Mouse (Mus musculus): ENCODE data around the gene Dhrs1. TPM values are rescaled to one million over a fixed set of nuclear protein-coding genes. Genes with fewer than 3 reads are reported as not detected.

Dhrs1 gene
- polyA plus RNA-seq, 1 experiment from 2014 or later, result 87.3 TPM

DNA sequence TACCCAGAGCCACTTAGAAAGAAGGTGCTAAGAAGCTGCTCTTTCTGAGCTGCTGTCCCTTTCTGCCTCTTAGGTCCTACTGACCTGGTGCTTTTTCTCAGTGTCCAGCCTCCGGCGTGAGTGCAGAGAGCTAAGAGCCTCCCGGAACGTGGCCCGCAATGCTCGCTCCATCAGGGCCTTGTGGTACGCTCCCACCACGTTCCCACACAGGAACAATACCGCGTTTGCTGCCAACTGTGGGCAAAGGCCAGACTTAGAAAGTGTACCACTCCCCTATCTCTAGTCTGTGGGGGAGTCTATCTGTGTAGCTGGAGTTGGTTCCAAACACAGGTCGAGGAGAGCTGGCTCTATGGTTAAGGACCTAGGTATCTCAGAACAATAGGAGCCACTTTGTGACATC, 35.2 kb upstream of the Dhrs1 start:
- in situ Hi-C loops (cut with MboI; ENCODE audit: low pct_unique_long_range_greater_than_20kb), result no loop called here
- ATAC-seq (no peak), DNase-seq (ENCODE audit: low read depth, low spot score) (no peak)
- peaks cover 32% of the 10 kb centered on the region for H3K27me3 ChIP-seq
- ChIA-PET CTCF (interaction anchor here (1.1 to 2.3 kb wide), 11 partner anchors 11 to 108 kb away, joined by 3 to 14 read pairs (median 5); no protein-coding TSS in a partner anchor), POLR2A (no interaction called here)
- TF ChIP-seq CTCF (IDR thresholded peaks at IDR 0.05), result no peak

DNA sequence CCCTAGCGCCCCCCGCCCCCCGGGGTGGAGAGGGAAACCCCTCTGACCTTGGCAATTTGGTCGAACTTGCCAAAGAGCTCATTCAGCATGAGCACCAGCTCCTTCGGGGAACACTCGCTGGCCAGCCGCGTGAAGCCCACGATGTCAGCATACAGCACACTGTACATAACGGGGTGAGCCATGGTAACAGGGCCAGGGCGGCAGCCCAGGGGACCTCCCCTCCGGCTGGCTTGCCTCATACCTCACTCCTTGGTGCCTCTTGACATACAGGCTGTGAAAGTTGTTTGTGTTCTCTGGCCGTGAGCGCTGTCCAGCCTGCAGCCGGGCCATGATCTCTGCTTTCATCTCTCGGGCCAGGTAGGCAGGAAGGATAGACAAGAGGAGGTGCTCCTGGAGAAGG, 34.2 kb upstream of the Dhrs1 start:
- in situ Hi-C loops (cut with MboI; ENCODE audit: low pct_unique_long_range_greater_than_20kb), result loop anchor here (5.0 kb wide), 1 partner anchor 88 kb away; no protein-coding TSS in a partner anchor
- POLR2A ChIA-PET, result no interaction called here
- CTCF ChIA-PET, result interaction anchor here (1.0 to 1.4 kb wide), 3 partner anchors 12 to 88 kb away, joined by 3 read pairs; no protein-coding TSS in a partner anchor
- ATAC-seq, result no peak
- H3K27me3 ChIP-seq, result peaks cover 26% of the 10 kb centered on the region
- no peak for DNase-seq (ENCODE audit: low read depth, low spot score)
- TF ChIP-seq CTCF (IDR thresholded peaks at IDR 0.05), result no peak

DNA sequence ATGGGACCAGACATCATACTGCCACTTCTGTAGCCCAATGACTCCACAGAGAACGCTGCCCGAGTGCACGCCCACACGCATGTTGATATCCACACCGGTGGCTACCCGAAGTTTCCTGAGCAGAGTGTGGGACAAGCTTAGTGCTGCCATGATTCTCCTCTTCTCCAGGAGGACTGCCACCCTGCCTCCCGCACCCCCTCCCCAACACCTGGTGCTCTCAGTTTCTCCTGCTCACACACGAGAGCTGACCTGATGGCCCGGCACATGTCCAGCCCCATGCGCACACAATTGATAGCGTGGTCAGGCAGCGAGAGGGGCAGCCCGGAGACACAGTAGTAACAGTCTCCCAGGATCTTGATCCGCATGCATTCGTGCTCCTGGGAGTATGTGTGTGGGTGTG, 33.2 kb upstream of the Dhrs1 start:
- DNase-seq (ENCODE audit: low read depth, low spot score) (no peak), ATAC-seq (no peak)
- peaks cover 31% of the 10 kb centered on the region for H3K27me3 ChIP-seq
- POLR2A ChIA-PET, result no interaction called here
- CTCF ChIA-PET, result interaction anchor here (1.0 to 2.0 kb wide), 3 partner anchors 9 to 95 kb away, joined by 3 to 5 read pairs (median 3); no protein-coding TSS in a partner anchor
- no peak for TF ChIP-seq CTCF (IDR thresholded peaks at IDR 0.05)
- in situ Hi-C loops (cut with MboI; ENCODE audit: low pct_unique_long_range_greater_than_20kb), result loop anchor here (5.0 kb wide), 1 partner anchor 89 kb away; no protein-coding TSS in a partner anchor

DNA sequence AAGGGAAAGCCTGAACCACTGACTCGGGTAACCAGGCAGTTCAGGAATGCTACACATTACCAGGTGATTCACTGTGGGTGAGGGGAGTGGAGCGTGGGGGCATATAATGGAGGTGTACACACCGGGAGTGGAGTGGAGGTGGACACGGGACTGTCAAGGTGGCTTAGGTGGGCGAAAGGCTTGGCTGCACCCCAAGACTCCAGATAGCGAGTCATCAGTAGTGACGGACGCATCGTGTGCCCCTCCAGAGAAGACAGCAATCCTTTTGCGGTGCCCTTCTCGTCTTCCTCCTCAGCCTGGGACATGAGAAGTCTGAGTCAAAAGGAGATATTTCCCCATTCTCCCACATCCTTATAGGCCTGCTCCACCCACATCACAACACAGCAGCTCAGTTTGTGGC, 32.3 kb upstream of the Dhrs1 start:
- peaks cover 31% of the 10 kb centered on the region for H3K27me3 ChIP-seq
- ChIA-PET POLR2A (no interaction called here), CTCF (interaction anchor here (1.1 to 2.0 kb wide), 2 partner anchors 8 to 96 kb away, joined by 3 to 5 read pairs; no protein-coding TSS in a partner anchor)
- DNase-seq (ENCODE audit: low read depth, low spot score) (no peak), ATAC-seq (no peak)
- in situ Hi-C loops (cut with MboI; ENCODE audit: low pct_unique_long_range_greater_than_20kb), result loop anchor here (5.0 kb wide), 1 partner anchor 89 kb away; no protein-coding TSS in a partner anchor
- TF ChIP-seq CTCF (IDR thresholded peaks at IDR 0.05), result no peak

DNA sequence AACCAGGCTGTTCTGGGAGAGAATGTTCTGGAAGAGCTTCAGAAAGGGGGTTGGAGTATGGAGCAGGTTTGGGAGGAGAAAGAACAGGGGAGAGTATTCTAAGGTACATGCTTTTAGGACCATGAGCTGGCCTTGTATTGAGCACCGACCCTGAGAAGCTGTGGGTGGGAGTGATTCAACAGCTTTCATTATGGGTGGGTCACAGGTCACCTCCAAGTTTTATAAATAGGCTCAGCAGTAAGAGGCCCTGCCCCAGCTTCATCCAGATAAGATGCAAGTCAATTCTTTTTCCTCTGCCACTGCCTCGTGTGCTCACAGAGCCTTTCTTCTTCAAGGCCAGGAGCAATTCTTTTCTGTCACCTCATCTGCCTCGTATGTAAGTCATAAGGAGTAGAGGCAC, 31.7 kb upstream of the Dhrs1 start:
- no peak for ATAC-seq
- POLR2A ChIA-PET, result no interaction called here
- TF ChIP-seq CTCF (IDR thresholded peaks at IDR 0.05), result no peak
- peaks cover 31% of the 10 kb centered on the region for H3K27me3 ChIP-seq
- in situ Hi-C loops (cut with MboI; ENCODE audit: low pct_unique_long_range_greater_than_20kb), result loop anchor here (5.0 kb wide), 1 partner anchor 90 kb away; no protein-coding TSS in a partner anchor
- CTCF ChIA-PET, result interaction anchor here (2.0 kb wide), 1 partner anchor 8 kb away, joined by 5 read pairs; no protein-coding TSS in a partner anchor
- no peak for DNase-seq (ENCODE audit: low read depth, low spot score)

DNA sequence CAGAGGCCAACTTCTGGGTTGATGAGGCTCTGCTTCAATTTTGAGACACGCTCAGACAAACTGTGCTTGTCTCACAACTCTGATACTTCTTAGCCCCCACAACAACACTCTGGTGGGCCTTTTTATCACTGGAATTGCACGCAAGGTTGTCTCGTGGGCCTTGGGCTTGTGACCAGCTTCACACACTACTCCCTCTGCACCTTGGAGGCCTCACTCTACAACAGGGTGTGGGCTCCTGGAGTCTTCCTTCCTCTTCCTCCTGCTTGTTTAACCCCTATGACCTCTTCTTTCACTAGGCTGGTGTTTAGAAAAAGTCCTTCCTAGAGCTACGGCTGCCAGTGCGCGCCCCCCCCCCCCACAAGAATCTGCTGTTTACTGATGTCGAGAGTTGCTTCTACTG, 31.2 kb upstream of the Dhrs1 start:
- POLR2A ChIA-PET, result no interaction called here
- in situ Hi-C loops (cut with MboI; ENCODE audit: low pct_unique_long_range_greater_than_20kb), result loop anchor here (5.0 kb wide), 1 partner anchor 91 kb away; no protein-coding TSS in a partner anchor
- ATAC-seq, result no peak

DNA sequence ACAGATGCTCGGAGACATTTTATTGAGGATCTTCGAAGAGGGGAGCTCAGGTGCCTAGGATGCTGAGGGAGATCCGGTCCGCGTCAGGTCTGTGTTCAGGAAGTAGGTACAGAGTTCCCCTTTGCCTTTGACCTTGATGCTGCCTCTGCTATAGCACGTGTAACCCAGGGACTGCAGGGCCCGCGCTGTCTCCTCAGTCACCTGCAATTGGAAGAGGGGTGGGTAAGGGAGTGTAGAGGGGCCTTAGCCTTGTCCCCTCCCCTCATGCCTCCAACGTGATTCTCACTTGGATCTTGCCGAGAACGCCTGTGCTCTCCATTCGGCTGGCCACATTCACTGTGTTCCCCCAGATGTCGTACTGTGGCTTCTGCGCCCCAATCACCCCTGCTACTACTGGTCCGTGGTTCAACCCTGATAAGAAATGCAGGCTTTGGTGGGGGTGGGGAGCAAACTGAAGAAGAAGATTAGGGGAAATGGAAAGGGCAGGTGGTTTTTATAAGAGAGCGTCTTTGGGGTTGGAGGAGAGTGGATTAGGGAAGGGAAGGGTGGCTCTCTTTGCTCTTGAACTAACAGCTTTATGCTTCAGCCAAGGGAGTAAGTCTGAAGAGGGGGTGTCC, 23.7 kb upstream of the Dhrs1 start:
- ChIA-PET CTCF (interaction anchor here (1.5 to 1.8 kb wide), 3 partner anchors 9 to 12 kb away, joined by 4 to 10 read pairs (median 5); no protein-coding TSS in a partner anchor), POLR2A (no interaction called here)
- DNase-seq (ENCODE audit: low read depth, low spot score), result no peak
- peaks cover 26% of the 10 kb centered on the region for H3K27me3 ChIP-seq
- TF ChIP-seq CTCF (IDR thresholded peaks at IDR 0.05), result no peak
- no peak for ATAC-seq
- in situ Hi-C loops (cut with MboI; ENCODE audit: low pct_unique_long_range_greater_than_20kb), result no loop called here

More for the DNA sequence above, 31.2 kb upstream of the Dhrs1 start:
- peaks cover 35% of the 10 kb centered on the region for H3K27me3 ChIP-seq
- no peak for DNase-seq (ENCODE audit: low read depth, low spot score)
- no peak for TF ChIP-seq CTCF (IDR thresholded peaks at IDR 0.05)
- CTCF ChIA-PET, result interaction anchor here (2.0 kb wide), 1 partner anchor 7 kb away, joined by 5 read pairs; no protein-coding TSS in a partner anchor

DNA sequence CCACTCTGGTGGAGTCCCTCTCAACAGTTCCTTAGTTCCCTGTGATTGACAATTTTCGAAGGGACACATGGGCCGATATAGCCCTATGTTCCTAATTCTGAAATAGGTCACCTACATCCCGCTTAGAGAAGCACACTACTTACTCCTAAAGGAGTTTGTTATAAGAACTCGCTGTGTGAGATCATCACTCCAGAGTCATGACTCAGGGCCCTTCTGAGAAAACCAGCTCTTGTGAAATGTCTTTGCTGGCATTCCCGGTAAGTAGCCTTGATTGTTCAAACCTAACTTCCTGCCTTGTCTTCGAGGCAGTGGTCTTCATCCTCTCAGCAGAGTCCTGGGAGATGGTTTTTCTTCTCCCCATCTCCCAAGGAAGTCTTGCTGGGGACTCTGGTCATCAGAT, 23.1 kb upstream of the Dhrs1 start:
- ChIA-PET POLR2A (no interaction called here), CTCF (interaction anchor here (1.5 to 1.8 kb wide), 2 partner anchors 9 to 13 kb away, joined by 4 to 5 read pairs; no protein-coding TSS in a partner anchor)
- ATAC-seq, result peak; percentile 57
- no peak for DNase-seq (ENCODE audit: low read depth, low spot score)
- H3K27me3 ChIP-seq, result peaks cover 21% of the 10 kb centered on the region
- TF ChIP-seq CTCF (IDR thresholded peaks at IDR 0.05), result no peak
- in situ Hi-C loops (cut with MboI; ENCODE audit: low pct_unique_long_range_greater_than_20kb), result no loop called here

DNA sequence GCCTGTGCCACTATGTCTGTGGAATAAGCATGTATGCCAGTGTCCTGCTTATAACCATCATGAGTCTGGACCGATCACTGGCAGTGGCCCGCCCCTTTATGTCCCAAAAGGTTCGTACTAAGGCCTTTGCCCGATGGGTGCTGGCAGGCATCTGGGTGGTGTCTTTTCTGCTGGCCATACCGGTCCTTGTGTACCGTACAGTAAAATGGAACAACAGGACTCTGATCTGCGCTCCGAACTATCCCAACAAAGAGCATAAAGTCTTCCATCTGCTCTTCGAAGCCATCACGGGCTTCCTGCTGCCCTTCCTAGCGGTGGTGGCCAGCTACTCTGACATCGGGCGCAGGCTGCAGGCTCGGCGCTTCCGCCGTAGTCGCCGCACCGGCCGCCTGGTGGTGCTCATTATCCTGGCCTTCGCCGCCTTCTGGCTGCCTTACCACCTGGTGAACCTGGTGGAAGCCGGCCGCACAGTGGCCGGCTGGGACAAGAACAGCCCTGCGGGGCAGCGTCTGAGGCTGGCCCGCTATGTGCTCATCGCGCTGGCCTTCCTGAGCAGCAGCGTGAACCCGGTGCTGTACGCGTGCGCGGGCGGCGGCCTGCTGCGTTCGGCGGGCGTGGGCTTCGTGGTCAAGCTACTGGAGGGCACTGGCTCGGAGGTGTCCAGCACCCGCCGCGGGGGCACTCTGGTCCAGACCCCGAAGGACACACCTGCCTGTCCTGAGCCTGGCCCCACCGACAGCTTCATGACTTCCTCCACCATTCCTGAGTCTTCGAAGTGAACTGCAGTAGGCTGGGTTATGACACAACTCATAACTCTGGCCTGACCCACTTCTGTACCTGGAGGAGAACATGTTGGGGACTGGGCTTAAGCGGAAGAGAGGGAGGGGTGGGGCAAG, 22.3 kb upstream of the Dhrs1 start:
- H3K27me3 ChIP-seq, result peaks cover 14% of the 10 kb centered on the region
- in situ Hi-C loops (cut with MboI; ENCODE audit: low pct_unique_long_range_greater_than_20kb), result no loop called here
- POLR2A ChIA-PET, result no interaction called here
- DNase-seq (ENCODE audit: low read depth, low spot score) (no peak), ATAC-seq (no peak)
- no peak for TF ChIP-seq CTCF (IDR thresholded peaks at IDR 0.05)
- CTCF ChIA-PET, result interaction anchor here (1.5 kb wide), 1 partner anchor 13 kb away, joined by 4 read pairs; no protein-coding TSS in a partner anchor

DNA sequence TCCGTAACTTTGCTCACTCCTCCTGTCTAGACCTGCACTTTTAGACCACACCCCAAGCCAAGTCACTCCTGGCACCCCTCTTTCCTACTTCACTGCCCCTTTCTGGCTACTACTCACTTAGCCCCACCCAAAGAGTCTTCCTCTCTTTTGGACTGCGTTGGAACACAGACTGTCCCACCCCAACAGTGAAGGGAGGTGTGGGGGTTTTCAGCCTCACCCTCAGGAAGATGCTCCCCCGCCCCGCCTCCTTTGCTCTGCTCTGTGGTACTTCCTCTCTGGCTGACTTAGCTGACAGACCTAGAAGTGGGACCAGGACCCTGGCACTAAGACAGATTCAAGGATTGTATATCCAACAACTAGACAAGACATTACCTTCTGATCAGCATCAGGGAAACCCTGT, 20.2 kb upstream of the Dhrs1 start, which contains the start of gene Ltb4r1:
Ltb4r1 (plus strand) TSS at position 267 of the 400 bp plus-strand sequence.
- no peak for ATAC-seq
- H3K27me3 ChIP-seq, result peaks cover 4% of the 10 kb centered on the region
- POLR2A ChIA-PET, result no interaction called here
- CTCF ChIA-PET, result no interaction called here
- in situ Hi-C loops (cut with MboI; ENCODE audit: low pct_unique_long_range_greater_than_20kb), result no loop called here
- no peak for TF ChIP-seq CTCF (IDR thresholded peaks at IDR 0.05)
- DNase-seq (ENCODE audit: low read depth, low spot score), result no peak

All from Patski (cell line).